Mouse (Mus musculus): ENCODE results near the gene Oxld1.

Oxld1 gene

DNA sequence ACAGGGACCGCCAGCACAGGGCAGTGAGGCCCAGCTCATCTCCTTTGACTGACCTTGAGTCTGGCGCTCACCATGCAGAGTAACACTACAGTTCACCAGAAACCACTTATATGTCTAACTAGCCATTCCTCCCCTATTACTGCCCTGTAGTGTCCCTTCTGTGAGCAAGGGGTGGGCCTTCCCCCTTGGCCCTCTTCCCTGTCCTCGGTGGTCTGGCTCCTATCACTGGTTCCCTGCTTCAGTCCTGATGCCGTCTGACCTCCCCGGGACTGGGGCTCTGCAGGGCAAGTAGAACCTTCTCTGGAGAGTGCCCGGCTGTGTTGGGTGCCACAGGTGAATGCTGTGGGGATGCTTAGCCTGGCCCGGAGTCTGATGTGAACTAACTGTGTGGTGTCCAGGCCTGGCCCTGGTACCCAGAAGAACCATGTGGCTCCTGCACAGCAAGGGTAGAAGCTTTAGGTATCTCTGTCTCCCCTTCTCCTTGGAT, 25.6 kb upstream of the Oxld1 start:
- DNase-seq (ENCODE audit: low spot score in 2 of 2), result no peak

DNA sequence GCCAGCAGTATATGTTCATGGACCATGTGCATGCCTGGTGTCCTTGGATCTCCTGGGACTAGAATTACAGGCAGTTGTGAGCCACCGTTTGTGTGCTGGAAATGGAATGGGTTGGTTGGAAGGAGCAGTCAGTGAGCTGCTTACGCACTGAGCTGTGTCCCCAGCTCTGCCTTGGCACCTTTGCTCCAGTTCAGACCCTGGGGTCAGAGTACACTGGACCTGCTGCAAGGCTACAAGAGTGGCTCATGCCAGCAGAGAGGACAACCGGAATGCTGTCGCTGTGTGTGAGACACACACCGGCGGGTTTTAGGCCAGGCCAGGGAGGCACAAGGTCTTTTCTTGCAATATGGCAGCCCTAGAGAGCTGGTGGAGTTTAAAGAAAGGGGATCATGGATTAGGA, 14.2 kb upstream of the Oxld1 start:
- DNase-seq (ENCODE audit: low spot score in 2 of 2), result no peak

DNA sequence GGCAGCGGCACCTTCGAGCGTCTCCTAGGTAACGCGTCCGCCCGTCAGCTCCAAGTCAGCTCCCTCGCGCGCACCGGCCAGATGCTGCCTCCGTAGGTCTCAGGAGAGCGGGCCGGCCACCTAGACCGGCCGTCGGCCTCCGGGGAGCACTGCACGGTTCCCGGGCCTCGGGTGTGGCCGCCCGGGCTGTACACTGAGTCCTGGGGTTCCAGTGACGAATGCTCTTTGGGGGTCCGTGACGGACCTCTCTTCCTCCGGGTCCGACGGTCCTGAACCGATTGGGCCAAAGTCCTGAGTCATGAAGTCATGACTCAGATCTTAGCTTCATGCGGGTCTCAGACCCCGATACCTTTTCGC, 9.8 kb upstream of the Oxld1 start:
- DNase-seq (ENCODE audit: low spot score in 2 of 2), result no peak

DNA sequence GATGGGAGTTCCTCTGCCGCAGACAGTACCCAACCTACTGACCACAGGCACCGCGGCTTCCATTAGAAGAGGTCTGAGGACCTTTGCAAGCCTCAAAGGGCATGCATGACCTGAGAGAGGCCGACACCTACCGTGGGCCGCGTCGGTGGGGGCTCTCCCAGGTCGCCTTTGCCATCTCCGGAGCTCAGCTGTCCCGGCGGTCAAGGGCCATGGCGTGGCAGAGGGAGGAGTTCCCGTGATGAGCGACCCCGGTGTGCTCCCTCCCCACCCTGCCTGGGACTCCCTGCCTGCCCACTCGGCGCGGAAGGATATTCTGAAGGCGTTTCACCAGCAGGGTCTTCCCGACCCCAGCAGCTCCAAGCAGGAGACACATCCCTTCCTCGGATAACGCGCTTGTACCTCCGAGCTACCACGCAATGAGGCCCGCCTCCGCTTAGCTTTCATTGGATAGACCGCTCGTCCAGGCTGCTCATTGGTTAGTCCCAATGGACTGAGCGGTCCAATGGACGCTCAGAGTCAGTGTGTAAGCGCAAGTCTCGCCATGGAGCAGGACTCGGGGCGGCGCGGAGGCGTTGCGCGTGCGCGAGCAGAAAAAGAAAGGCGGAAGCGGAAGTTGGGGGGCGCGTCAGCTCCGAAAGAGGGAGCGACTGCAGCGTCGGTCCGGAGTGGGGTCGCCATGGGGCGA, 9.3 kb upstream of the Oxld1 start, which contains the start of gene Arl16:
Gene Arl16 (minus strand): TSS at position 557 of the 685 bp plus-strand sequence.
- peak; percentile 92 to 94 for DNase-seq (ENCODE audit: low spot score in 2 of 2)

DNA sequence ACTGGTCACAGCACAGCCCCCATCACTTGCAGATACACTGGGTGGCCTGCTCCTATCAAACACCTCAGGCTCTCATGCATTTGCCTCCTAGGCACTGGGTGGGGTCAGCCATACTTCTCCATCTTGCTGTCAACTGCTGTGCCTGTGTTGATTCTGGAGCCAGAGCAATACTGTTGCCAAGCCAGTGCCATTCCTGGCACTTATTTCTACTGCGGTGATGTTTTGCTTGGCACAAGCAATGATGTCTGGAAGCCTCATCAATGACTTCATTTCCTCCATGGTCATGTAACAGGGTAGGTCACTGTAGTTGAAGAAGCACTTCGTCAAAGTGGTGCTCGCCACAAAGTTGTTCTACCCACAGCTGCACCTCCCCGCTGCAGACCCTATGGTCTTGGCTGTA, 7.7 kb upstream of the Oxld1 start:
- DNase-seq (ENCODE audit: low spot score in 2 of 2), result no peak

DNA sequence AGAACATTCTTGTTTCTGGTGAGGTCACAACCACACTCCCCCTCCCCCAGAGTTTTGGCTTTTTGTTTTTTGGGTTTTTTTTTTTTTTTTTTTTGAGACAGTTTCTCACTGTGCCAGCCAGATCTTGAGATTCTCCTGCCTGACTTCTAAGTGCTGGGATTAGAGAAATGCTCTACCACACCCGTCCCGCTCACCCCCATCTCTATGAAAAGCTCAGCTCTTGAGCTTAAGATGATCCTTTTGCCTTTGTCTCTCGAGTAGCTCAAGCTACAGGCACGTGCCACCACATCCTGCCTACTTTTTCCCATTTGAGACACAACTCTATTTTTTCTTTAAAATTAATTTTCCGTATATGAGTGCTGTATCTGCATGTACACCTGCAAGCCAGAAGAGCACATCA, 6.5 kb upstream of the Oxld1 start:
- no peak for DNase-seq (ENCODE audit: low spot score in 2 of 2)

DNA sequence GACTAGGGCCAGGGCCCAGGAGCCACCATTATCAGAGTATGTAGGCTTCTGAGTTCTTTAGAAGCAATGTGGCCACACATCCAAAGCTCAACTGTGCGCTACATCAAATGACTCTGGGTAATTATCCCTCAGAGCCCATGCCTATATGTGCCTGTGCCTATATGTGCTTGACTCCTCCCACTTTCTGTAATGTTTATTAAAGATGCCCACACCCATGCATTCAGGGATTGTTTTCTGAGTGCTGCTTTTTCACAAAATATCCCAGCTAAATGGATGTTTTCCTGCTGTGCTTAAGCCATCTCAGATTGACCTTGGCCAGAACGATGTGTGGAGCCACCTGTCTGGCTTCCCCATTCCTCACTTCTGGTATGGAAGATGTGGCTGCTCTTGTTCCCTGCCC, 5.7 kb upstream of the Oxld1 start:
- no peak for DNase-seq (ENCODE audit: low spot score in 2 of 2)

DNA sequence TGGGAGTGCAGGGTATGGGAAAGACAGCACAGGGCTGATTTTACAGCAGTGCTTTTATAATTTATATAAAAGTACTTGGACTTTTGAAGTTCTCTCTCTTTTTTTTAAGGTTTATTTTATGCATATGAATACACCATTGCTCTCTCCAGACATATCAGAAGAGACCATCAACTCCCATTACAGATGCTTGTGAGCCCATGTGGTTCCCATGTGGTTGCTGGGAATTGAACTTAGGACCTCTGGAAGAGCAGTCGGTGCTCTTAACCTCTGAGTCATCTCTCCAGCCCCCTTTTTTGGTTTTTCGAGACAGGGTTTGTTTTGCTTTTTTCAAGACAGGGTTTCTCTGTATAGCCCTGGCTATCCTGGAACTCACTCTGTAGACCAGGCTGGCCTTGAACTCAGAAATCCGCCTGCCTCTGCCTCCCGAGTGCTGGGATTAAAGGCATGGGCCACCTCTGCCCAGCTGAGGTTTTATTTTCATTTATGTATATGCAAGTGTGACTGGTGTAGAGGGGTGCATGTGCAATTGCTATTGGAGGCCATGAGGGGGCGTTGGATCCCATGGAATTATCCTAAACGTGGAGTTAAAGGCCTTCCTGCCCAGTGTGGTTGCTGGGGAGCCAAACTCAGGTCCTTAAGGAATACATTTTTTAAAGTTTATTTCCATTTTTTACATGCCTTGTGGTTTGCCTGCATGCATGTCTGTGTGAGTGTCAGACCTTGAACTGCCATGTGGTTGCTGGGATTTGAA, 1.2 kb upstream of the Oxld1 start:
- no peak for DNase-seq (ENCODE audit: low spot score in 2 of 2)

DNA sequence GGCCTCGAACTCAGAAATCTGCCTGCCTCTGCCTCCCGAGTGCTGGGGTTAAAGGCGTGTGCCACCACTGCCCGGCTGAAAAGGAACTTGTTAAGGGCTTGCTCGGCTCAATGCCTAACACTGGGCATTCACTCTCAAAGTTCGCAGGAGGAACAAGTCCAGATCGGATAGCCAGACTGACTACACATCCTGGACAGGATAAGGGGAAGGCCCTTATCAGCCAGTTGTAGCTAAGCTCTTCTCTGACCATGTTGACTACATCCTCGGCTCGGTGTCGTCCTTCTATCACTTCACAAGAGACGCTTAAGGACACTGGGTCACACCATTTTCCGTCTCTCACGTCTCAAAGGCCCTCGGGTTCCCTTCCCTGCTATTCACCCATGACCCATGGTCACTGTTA, 498 bp downstream of the Oxld1 start:
- DNase-seq (ENCODE audit: low spot score in 2 of 2), result no peak

DNA sequence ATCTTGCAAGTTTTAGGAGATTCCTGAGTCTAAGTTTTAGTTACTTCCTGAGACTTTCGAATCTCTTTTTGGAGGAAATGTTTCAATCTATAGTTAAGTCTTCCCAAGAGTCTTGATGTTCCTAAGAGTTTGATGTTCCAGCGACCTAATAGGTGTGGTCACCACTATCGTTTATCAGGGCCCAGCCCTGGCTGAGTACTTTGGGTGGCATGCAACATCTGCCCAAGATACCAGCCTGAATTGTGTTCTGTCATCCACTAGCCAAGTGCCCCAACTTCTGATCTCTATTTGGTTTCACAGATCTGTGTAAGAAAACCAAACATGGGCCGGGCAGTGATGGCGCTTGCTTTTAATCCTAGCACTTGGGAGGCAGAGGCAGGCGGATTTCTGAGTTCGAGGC, 2.5 kb downstream of the Oxld1 start:
- DNase-seq (ENCODE audit: low spot score in 2 of 2), result no peak

DNA sequence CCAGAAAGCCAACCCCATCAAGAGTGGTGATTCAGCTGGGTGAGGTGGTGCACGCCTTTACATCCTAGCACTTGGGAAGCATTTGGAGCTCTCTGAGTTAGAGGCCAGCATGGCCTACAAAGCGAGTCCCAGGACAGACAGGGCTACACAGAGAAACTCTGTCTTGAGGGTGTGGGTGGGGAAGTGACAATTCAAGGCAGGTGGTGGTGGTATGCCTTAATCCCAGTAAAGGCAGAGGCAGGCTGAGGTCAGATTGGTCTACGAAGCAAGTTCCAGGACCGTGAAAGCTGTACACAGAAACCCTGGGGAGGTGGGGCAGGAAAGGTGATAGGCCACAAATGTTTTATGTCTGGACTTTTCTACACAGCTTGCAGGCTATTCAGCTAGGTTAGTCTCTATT, 2.9 kb downstream of the Oxld1 start:
- no peak for DNase-seq (ENCODE audit: low spot score in 2 of 2)

DNA sequence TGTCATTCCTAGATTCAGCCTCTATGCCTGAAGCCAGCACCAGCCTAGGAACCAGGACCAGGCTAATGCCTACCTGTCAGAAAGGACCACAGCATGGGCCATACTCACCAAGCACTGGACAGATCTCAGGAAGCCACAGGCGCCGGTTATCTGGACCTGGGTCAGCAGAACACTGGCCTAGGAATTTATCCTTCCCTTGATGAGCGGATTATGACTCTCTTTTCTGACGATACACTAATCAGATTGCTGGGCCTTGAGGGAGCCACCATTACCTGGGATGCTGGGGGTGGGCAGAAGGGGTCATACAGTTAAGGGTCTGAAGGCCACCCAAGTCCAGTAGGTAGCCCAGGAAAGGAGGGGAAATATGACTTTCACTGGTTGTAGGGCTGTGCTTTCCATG, 4.6 kb downstream of the Oxld1 start, which contains the start of gene Pde6g:
Gene Pde6g (minus strand): TSS at position 195 of the 400 bp plus-strand sequence.
- DNase-seq (ENCODE audit: low spot score in 2 of 2), result no peak

DNA sequence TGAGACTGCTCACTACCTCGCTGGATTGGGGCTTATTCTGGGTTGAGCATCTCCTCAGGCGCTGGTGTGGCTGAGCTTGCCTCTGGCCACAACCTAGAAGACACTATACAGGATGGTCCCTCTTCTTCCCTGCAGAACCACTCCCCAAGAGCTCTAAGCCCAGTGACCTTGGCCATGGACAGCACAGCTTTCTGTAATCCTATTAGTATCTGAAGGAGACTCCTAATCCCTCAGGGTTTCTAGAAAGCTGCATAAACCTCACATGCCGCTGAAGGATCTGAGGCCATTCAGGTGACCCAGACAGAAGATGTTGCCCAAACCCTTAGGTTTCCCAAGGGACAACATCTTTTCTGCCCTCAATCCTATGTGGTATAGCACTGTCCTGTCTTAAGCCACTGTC, 5.6 kb downstream of the Oxld1 start:
- no peak for DNase-seq (ENCODE audit: low spot score in 2 of 2)

DNA sequence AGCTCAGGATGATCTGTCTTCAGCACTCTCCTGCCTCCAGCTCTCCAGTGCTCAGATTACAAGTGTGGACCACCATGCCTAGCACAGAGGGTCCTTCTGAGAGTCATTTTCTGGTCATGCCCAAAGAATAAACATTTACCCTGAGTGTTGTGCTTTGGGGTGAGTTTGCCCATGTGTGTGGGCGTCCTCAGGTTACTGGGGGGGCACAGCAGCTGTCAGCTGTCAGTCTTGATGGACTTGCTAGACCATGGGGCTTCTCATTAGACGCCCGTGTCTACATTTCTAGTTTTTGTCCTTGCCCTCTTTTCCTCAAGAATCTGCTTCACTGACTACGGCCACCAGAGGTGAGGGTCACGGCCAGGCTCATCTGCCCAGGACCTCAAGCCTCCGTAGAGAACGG, 10.7 kb downstream of the Oxld1 start:
- DNase-seq (ENCODE audit: low spot score in 2 of 2), result no peak

DNA sequence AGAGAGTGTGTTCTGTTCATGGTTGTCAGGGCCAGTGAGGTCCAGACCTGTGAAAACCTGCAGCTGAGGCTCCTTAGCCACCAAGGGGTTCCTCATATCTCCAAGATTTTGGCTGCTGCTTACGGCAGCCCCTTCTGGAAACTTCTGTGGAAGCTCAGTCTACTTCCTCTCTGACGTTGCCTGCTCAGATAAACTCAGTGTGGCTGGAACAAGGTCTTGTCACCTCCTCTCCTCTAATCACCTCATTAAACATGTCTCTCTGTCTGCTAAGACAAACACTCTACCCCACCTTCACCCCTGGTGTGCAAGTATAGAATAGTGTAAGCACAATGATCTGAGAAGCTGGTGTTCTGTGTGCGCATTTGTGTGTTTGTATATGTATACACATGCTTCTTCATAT, 12.4 kb downstream of the Oxld1 start:
- no peak for DNase-seq (ENCODE audit: low spot score in 2 of 2)

DNA sequence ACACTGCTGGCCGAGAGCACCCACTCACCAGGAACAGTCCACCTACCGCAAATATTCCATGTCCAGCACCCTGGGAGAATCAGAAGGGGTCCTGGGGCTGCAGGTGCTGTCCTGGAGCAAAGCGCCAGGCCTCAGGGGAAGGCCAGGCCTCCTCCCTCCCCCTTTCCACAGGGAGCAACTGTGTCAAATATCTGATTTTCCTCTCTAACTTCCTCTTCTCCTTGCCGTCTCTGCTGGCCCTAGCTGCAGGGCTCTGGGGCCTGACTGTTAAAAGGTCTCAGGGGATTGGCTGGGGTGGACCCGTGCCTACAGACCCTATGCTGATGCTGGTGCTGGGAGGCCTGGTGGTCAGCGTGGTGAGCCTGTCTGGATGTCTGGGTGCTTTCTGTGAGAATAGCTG, 13.8 kb downstream of the Oxld1 start:
- DNase-seq (ENCODE audit: low spot score in 2 of 2), result no peak

DNA sequence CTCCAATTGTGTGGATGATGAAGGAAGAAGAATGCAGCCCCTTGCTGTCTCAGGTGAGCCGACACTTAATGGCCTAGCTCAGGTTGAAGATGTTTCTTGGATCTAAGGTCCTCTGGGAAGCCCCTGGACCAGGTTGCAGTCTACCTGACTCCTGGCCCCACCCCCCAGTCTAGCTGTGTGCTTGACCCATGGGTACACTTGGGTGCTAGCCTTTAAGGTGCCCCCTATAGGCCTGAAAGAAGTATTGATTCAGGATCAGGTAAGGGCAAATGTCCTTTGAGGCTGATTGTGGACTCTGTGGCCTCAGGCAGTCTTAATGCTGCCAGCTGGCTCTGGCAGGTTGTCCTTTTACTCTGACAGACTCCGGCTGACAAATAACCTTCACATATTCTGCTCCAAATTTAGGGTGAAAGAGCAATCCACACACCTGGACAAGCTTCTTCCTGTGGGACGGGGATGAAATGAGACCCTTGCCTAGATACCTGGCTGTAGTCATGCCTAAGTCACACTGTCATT, 15.0 kb downstream of the Oxld1 start:
- no peak for DNase-seq (ENCODE audit: low spot score in 2 of 2)

DNA sequence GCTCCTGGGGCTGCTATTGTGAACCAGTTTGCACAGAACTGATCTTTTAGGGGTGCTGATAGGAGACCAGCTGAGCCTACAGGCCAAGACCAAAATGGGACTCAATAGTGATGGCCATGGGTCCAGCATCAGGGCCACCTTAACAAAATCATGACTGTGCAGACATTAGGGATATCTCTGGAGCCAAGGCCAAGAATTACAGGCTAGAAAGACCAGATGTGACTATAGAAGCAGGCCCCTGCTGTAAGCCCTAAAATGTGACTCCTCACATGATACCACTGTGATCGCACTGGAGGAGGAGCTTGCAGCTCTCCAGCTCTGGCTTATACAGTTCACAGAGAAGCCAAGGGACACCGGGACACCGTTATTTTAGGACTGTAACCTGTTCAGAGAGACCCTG, 15.5 kb downstream of the Oxld1 start, which contains the start of gene Tspan10:
Gene Tspan10 (plus strand): TSS at position 301 of the 400 bp plus-strand sequence.
- DNase-seq (ENCODE audit: low spot score in 2 of 2), result no peak

DNA sequence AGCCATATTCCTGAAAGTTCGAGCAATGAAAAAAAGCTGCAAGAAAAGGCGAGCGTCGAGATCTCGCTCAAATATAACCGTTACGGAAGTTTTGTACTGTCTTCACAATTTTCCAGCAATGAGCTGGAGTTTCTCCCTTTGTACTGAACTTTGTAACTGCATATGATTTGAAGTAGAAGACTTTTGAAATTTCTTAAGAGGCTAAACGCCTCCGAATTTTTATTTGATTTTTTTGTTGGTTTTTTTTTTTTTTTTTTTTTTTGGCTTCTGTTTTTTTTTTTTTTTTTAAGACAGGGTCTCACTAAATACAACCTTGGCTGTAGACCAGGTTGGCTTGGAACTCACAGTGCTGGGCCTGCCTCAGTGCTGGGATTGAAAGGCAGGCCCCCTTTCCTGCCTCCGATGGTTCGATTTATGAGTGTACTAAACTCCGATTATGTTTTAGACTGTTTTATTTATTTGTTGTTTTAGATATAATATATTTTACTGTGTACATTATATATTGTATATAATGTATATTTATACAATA, 19.9 kb downstream of the Oxld1 start:
- no peak for DNase-seq (ENCODE audit: low spot score in 2 of 2)

DNA sequence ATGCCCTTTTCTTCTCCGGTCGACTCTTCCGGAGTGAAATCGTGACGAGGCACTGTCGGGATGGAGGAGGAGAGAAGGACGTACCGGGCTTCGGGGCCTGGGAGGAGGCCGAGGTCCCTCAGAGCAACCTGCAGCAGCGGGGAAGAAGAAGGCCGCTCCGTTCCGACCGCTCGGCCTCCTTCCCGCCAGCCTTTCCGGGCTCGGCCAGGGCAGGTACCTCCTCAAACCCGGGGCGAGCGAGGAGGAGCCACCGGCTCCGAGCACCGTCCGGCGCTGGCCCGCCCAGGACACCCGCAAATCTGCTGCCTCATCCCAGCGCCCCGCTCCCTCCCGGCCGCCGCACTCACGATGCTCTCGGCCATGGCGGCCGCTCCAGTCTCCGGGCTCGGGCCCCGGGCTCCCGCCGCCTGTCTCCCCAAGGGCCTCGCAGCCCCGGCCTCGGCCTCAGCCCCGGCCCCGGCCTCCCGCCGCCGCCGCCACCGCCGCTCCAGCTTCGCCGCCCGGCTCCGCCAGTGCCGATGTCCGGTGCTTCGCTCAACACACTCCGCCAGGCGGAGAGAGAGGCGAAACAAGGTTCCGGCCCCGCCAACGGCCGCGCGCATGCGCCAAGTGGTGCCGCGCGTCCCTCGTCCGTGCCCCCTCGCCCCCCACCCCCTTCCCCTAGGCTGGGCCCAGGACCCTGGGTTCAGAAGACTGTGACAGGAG, 20.6 kb downstream of the Oxld1 start, which contains the start of gene Nploc4:
Gene Nploc4 (minus strand): TSS at position 557 of the 705 bp plus-strand sequence.
- DNase-seq (ENCODE audit: low spot score in 2 of 2), result peak; percentile 80 to 85

DNA sequence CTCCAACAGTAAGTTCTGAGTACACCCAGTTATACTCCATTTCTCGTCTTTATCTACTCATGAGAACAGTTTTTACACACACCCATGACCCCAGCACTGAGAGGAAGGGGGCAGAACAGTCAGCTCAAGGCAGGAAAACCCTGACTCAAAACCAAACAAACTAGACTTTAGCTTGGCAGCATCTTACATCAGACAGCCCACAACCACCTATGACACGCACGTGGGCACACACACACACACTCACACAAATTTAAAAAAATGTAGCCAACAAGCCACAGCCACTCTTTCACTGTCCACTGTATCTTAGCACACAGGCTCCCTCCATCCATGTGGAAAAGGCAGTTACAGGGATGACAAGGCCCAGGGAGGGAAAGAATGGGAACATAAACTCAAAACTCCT, 31.1 kb downstream of the Oxld1 start:
- DNase-seq (ENCODE audit: low spot score in 2 of 2), result no peak

All from heart, adult 9 months (tissue).